Mouse (Mus musculus): ENCODE results near the gene Krt28. TPM values are rescaled to one million over a fixed set of nuclear protein-coding genes. Genes with fewer than 3 reads are reported as not detected.

Krt28 gene
- total and polyA plus RNA-seq, 2 experiments from 2014 or later = 0.10 to 3.1 TPM

GRCm38 (mm10) chr11:99414463-99415147 lies 39.9 kb upstream of the Krt28 start:
- DNase-seq (ENCODE audit: low spot score) = no peak
- TF ChIP-seq CTCF (IDR thresholded peaks at IDR 0.05; ENCODE audit: low read depth) (no peak), EP300 (IDR thresholded peaks at IDR 0.05; ENCODE audit: low read depth) (no peak)
- Histone ChIP-seq H3K9me3 (replicated peaks; ENCODE audit: control insufficient read depth, low read length) (no peaks in the 10 kb centered on the region), H3K4me3 (ENCODE audit: low read depth, low read length) (no peak overlapping the region), H3K27me3 (ENCODE audit: control insufficient read depth, insufficient read depth, low read length) (0 out of 2 replicates have a peak, but pooled peaks cover 3% of the 10 kb centered on the region), H3K4me1 (ENCODE audit: control insufficient read depth, insufficient read depth) (no peaks in the 10 kb centered on the region), H3K27ac (ENCODE audit: low read depth) (no peak overlapping the region), H3K36me3 (replicated peaks; ENCODE audit: control insufficient read depth, insufficient read depth, low read length) (no peaks in the 10 kb centered on the region), H3K4me2 (ENCODE audit: low read depth, low read length) (no peak overlapping the region), H3K9ac (replicated peaks; ENCODE audit: low read depth, low read length) (no peak overlapping the region)
- whole genome bisulfite sequencing = 84% methylated on average over 13 of the region's 13 CpGs
- ATAC-seq (ENCODE audit: insufficient read depth, low read depth) = no peak

- Histone ChIP-seq H3K27ac (ENCODE audit: low read depth) (no peak overlapping the region), H3K9me3 (replicated peaks; ENCODE audit: control insufficient read depth, low read length) (no peaks in the 10 kb centered on the region), H3K4me1 (ENCODE audit: control insufficient read depth, insufficient read depth) (no peaks in the 10 kb centered on the region), H3K27me3 (ENCODE audit: control insufficient read depth, insufficient read depth, low read length) (0 out of 2 replicates have a peak, but pooled peaks cover 3% of the 10 kb centered on the region), H3K4me2 (ENCODE audit: low read depth, low read length) (no peak overlapping the region), H3K36me3 (replicated peaks; ENCODE audit: control insufficient read depth, insufficient read depth, low read length) (no peaks in the 10 kb centered on the region), H3K9ac (replicated peaks; ENCODE audit: low read depth, low read length) (no peak overlapping the region), H3K4me3 (ENCODE audit: low read depth, low read length) (no peak overlapping the region)
- peak; percentile 28 for DNase-seq (ENCODE audit: low spot score)
- TF ChIP-seq EP300 (IDR thresholded peaks at IDR 0.05; ENCODE audit: low read depth) (no peak), CTCF (IDR thresholded peaks at IDR 0.05; ENCODE audit: low read depth) (peak; percentile 64)
- ATAC-seq (ENCODE audit: insufficient read depth, low read depth) = no peak
- 20% methylated on average over 6 of the region's 6 CpGs for WGBS
Observed at GRCm38 (mm10) chr11:99413247-99413646, 38.5 kb upstream of the Krt28 start.

- WGBS = 63% methylated on average over 10 of the region's 10 CpGs
- Histone ChIP-seq H3K9ac (replicated peaks; ENCODE audit: low read depth, low read length) (no peak overlapping the region), H3K27ac (ENCODE audit: low read depth) (no peak overlapping the region), H3K9me3 (replicated peaks; ENCODE audit: control insufficient read depth, low read length) (no peaks in the 10 kb centered on the region), H3K4me2 (ENCODE audit: low read depth, low read length) (no peak overlapping the region), H3K36me3 (replicated peaks; ENCODE audit: control insufficient read depth, insufficient read depth, low read length) (no peaks in the 10 kb centered on the region), H3K4me3 (ENCODE audit: low read depth, low read length) (no peak overlapping the region), H3K4me1 (ENCODE audit: control insufficient read depth, insufficient read depth) (no peaks in the 10 kb centered on the region), H3K27me3 (ENCODE audit: control insufficient read depth, insufficient read depth, low read length) (peaks cover 3% of the 10 kb centered on the region; the same call in 1 of the 2 replicates)
- DNase-seq (ENCODE audit: low spot score) (no peak), ATAC-seq (ENCODE audit: insufficient read depth, low read depth) (no peak)
- TF ChIP-seq CTCF (IDR thresholded peaks at IDR 0.05; ENCODE audit: low read depth) = no peak
- TF ChIP-seq EP300 (IDR thresholded peaks at IDR 0.05; ENCODE audit: low read depth) = no peak
Observed at GRCm38 (mm10) chr11:99406186-99406585, 31.5 kb upstream of the Krt28 start.

GRCm38 (mm10) chr11:99399956-99400549 lies 25.4 kb upstream of the Krt28 start:
- ATAC-seq (ENCODE audit: insufficient read depth, low read depth) (no peak), DNase-seq (ENCODE audit: low spot score) (no peak)
- no peaks in the 10 kb centered on the region for H3K9me3 ChIP-seq (replicated peaks; ENCODE audit: control insufficient read depth, low read length)
- WGBS = 72% methylated on average over 13 of the region's 13 CpGs
- no peak for TF ChIP-seq EP300 (IDR thresholded peaks at IDR 0.05; ENCODE audit: low read depth)
- no peak for TF ChIP-seq CTCF (IDR thresholded peaks at IDR 0.05; ENCODE audit: low read depth)
- H3K36me3 ChIP-seq (replicated peaks; ENCODE audit: control insufficient read depth, insufficient read depth, low read length) = no peaks in the 10 kb centered on the region
- H3K4me2 ChIP-seq (ENCODE audit: low read depth, low read length) = no peak overlapping the region
- H3K27me3 ChIP-seq (ENCODE audit: control insufficient read depth, insufficient read depth, low read length) = peaks cover 16% of the 10 kb centered on the region
- no peak overlapping the region for H3K9ac ChIP-seq (replicated peaks; ENCODE audit: low read depth, low read length)
- no peak overlapping the region for H3K4me3 ChIP-seq (ENCODE audit: low read depth, low read length)
- H3K4me1 ChIP-seq (ENCODE audit: control insufficient read depth, insufficient read depth) = no peaks in the 10 kb centered on the region
- H3K27ac ChIP-seq (ENCODE audit: low read depth) = no peak overlapping the region

GRCm38 (mm10) chr11:99398832-99399231 lies 24.1 kb upstream of the Krt28 start:
- ATAC-seq (ENCODE audit: insufficient read depth, low read depth) (no peak), DNase-seq (ENCODE audit: low spot score) (no peak)
- peaks cover 13% of the 10 kb centered on the region; the same call in 1 of the 2 replicates for H3K27me3 ChIP-seq (ENCODE audit: control insufficient read depth, insufficient read depth, low read length)
- H3K4me2 ChIP-seq (ENCODE audit: low read depth, low read length) = no peak overlapping the region
- no peaks in the 10 kb centered on the region for H3K36me3 ChIP-seq (replicated peaks; ENCODE audit: control insufficient read depth, insufficient read depth, low read length)
- no peak overlapping the region for H3K4me3 ChIP-seq (ENCODE audit: low read depth, low read length)
- no peak overlapping the region for H3K9ac ChIP-seq (replicated peaks; ENCODE audit: low read depth, low read length)
- 53% methylated on average over 8 of the region's 8 CpGs for WGBS
- H3K27ac ChIP-seq (ENCODE audit: low read depth) = no peak overlapping the region
- H3K4me1 ChIP-seq (ENCODE audit: control insufficient read depth, insufficient read depth) = no peaks in the 10 kb centered on the region
- no peaks in the 10 kb centered on the region for H3K9me3 ChIP-seq (replicated peaks; ENCODE audit: control insufficient read depth, low read length)
- TF ChIP-seq CTCF (IDR thresholded peaks at IDR 0.05; ENCODE audit: low read depth) (no peak), EP300 (IDR thresholded peaks at IDR 0.05; ENCODE audit: low read depth) (no peak)

Measured in heart, postnatal 0 days (tissue).